Mouse (Mus musculus) bone marrow macrophage, adult 2 months (primary cell): ENCODE measurements around the gene Fank1. TPM values are rescaled to one million over a fixed set of nuclear protein-coding genes. Genes with fewer than 3 reads are reported as not detected.

Experiments
- H3K27ac ChIP-seq: 2 replicates; pipeline ENCODE4 v1.5.1; 2012; ENCODE audit warnings: low read depth, low read length; ENCODE audit not compliant: insufficient read depth
- H3K4me1 ChIP-seq: 2 replicates; pipeline ENCODE4 v1.6.1; 2012; ENCODE audit warnings: low read length; ENCODE audit not compliant: control insufficient read depth, insufficient read depth
- H3K4me3 ChIP-seq: 2 replicates; pipeline ENCODE4 v1.5.1; 2012; ENCODE audit warnings: mild to moderate bottlenecking, low read length, moderate library complexity; ENCODE audit not compliant: insufficient read depth
- CTCF ChIP-seq: IDR thresholded peaks from 2 replicates; pipeline ENCODE4 v1.5.1; 2012; ENCODE audit warnings: low read depth, mild to moderate bottlenecking, low read length, moderate library complexity
- POLR2A ChIP-seq: IDR thresholded peaks from 2 replicates; pipeline ENCODE4 v1.6.1; 2012; ENCODE audit warnings: mild to moderate bottlenecking, low read depth, low read length, borderline replicate concordance
- polyA plus RNA-seq: library from polyadenylated mRNA; stranded (reverse); fragments of >200 nt; gene quantifications from 2 replicates; pipeline ENCODE4 v1.2.4, GENCODE M21; 2012; ENCODE audit not compliant: missing spikeins, insufficient read depth, insufficient read length

Fank1 gene
- polyA plus RNA-seq, 1 experiment: not detected

DNA sequence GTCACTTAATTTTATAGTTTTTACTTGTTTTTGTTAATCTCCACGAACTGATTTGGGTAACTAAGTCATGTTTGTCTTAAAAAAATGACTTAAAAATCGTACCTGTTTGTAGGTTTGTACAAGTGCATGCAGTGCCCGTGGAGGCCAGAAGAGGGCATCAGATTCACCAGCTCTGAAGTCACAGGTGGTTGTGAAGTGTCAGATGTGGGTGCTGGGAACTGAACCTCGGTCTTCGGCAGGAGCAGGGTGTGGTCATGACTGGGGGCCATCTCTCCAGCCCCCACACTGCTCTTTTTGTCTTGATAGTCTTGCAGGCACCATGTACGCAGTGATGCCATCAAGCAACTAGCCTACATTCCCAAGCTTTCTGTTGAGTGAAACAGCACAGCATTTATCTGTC, 47.1 kb downstream of the Fank1 start:
- H3K27ac ChIP-seq: no peak overlapping the region
- H3K4me1 ChIP-seq: no peaks in the 10 kb centered on the region
- H3K4me3 ChIP-seq: no peak overlapping the region
- no peak for TF ChIP-seq POLR2A
- no peak for TF ChIP-seq CTCF

DNA sequence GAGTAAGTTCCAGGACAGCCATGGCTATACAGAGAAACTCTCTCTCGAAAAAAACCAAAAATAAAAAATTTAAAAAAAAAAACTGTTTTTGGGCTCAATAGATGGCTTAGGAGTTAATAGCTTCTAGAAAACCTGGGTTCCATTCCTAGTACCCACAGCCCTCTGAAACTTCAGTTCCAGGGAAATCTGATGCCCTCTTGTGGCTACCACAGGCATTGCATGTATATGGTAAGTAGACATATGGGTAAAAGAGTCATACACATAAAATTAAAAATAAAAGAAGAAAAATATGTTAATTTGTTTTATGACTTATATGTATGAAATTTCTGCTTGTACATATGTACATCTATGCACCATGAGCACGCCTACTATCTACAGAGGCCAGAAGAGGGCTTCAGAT, 47.9 kb downstream of the Fank1 start:
- TF ChIP-seq CTCF (no peak), POLR2A (no peak)
- H3K4me1 ChIP-seq: no peaks in the 10 kb centered on the region

DNA sequence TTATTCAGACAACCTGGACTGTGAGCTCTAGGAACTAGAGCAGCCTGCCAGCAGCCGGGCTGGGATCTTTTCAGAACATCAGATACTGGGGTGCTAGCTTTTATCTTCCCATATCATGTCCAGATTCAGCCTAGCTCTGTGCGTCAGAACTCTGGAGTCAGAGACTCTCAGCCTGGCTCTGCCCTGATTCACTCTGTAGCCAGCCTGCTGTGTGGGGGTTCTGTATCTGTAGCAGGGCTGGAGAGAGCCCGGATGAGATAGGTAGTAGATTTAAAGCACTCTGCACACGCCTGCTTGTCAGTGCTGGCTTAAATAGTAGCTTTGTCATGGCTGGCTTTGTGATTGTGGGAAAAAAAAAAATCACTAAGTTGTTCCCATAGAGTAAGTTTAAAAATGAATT, 51.9 kb downstream of the Fank1 start:
- no peak for TF ChIP-seq CTCF
- TF ChIP-seq POLR2A: no peak
- Histone ChIP-seq H3K4me1 (no peaks in the 10 kb centered on the region), H3K4me3 (no peak overlapping the region), H3K27ac (no peak overlapping the region)

More for the DNA sequence above, 47.9 kb downstream of the Fank1 start:
- Histone ChIP-seq H3K27ac (no peak overlapping the region), H3K4me3 (no peak overlapping the region)

DNA sequence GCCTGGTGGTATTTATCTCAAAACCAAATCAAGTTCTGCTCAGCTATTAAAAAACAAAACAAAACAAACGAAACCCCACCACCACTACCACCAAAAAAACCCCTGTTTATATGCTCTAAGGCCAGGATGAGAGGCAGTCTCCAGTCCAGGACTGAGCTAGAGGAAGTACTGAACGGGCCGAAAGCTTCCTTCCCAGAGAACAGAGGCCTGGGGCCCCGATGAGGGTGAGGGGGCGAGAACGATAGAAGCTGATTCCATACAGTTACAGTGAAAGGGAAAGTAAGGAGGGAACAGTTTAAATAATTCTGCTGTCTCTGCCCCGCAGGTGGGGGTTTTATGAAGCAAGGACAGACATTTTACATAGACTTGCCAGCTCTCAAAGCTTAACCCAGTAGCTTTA, 52.9 kb downstream of the Fank1 start:
- Histone ChIP-seq H3K4me3 (no peak overlapping the region), H3K27ac (no peak overlapping the region), H3K4me1 (no peaks in the 10 kb centered on the region)
- TF ChIP-seq POLR2A: no peak
- TF ChIP-seq CTCF: no peak

DNA sequence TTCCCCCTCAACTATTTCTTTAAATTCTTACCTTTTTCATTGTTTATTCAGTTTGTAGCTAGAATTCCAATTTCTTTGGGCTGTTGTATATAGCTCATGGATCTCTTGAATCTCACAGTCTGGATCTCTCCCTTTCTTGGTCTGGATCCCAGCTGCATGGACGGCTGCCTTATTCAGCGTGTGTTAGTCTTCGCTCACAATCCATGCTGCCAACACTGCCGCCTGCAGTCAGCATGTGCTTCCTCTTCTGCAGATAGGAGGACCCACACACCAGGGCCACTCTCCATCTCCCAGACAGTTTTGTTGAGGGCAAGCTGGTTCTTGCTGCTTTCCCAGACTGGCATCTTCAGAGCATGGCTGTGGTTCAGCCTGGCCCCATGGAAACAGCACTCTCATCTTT, 62.9 kb downstream of the Fank1 start:
- no peak overlapping the region for H3K27ac ChIP-seq
- no peak for TF ChIP-seq CTCF
- no peak for TF ChIP-seq POLR2A
- H3K4me1 ChIP-seq: no peaks in the 10 kb centered on the region
- no peak overlapping the region for H3K4me3 ChIP-seq

DNA sequence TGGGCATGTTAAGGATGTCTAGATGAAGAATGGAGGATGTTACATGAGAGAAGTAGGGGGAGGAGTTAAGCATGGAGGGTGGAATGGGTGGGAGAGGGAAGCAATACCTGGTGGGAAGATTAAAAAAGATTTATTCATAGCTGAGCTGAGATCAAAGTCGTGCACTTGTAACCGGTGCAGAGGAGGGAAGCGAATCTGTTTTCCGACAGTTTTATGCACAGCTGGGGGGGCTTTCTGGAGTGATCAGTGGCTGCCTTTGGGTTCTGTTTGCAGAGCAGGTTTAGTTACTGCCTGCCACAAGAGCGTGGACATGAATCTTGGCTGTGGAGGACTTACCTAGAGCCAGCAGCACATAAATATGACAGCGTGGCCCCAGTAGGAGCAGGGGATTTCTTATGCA, 65.4 kb downstream of the Fank1 start:
- TF ChIP-seq CTCF: no peak
- no peak for TF ChIP-seq POLR2A
- no peaks in the 10 kb centered on the region for H3K4me1 ChIP-seq
- no peak overlapping the region for H3K27ac ChIP-seq
- no peak overlapping the region for H3K4me3 ChIP-seq

DNA sequence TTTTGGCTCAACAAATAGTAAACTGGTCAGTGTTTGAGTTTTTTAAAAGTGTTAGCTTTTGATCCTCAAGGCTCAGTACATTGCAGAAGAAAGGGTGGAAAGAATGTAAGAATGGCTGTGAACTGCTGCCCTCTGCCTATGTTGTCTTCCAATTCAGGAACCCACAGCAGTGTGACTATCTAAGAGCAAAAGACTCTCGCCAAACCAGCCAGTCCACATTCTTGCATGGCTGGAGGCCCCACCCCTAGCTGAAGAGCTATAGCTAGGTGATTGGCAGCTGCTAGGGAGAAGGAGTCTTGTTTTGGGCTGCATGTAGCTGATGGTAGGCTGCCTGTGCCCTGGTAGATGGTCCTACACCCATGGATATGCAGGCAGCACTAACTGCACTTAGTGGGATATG, 70.5 kb downstream of the Fank1 start:
- no peak for TF ChIP-seq CTCF
- TF ChIP-seq POLR2A: no peak
- H3K4me1 ChIP-seq: no peaks in the 10 kb centered on the region
- H3K27ac ChIP-seq: no peak overlapping the region
- no peak overlapping the region for H3K4me3 ChIP-seq

DNA sequence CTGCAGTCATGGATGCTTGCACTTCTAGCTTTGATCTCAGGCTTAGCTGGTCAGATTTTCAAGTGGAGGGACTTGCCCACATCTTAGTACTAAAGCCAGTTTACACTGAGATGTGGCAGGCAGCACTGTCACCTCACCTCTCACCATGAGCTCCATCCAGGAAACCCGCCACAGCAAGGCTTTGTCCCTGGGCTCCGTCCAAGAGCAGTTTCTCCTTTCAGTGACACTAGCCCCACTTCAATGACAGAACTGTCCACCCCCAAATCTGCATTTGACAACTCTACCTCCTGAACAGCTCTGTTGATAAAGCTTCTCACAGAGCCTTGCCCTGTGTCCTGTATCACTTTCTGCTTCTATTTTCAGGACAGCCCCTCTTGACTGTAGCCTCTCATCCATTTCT, 71.5 kb downstream of the Fank1 start:
- Histone ChIP-seq H3K4me3 (no peak overlapping the region), H3K27ac (no peak overlapping the region), H3K4me1 (no peaks in the 10 kb centered on the region)
- TF ChIP-seq POLR2A (no peak), CTCF (no peak)

DNA sequence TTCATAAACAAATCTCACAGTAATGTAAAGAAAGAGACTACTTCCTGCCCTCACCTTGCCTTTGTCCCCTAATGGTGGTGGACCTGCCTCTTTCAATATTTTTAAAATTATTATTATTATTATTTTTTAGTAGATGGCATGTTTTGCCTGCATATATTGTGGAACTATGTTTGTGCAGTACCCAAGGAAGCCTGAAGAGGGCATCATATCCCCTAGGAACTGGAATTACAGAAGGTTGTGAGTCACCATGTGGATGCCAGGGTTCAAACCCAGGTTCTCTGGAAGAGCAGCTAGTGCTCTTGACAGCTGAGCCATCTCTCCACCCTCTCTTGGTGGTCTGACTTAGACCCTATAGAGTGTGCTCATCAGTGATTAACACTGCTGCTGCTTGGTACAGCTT, 74.1 kb downstream of the Fank1 start:
- Histone ChIP-seq H3K27ac (no peak overlapping the region), H3K4me1 (no peaks in the 10 kb centered on the region), H3K4me3 (no peak overlapping the region)
- TF ChIP-seq CTCF (no peak), POLR2A (no peak)

DNA sequence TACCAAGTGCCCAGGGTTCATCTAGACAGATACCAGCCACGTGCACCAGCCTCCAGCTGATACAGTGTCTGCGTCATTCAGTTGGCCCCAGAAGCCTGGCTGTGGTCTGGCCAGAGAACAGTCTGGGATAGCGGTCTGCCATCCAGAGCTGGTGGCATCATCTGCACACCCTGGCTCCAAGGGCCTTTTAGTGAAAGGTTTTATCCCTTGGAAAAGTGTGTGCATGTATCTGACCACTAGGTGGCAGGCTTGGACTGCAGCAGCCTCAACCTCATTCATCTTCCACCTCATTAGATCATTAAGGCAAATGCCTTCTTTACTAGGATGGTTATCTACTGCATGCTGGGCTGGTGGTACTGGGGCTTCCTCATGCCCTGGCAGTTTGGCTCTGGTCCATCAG, 79.6 kb downstream of the Fank1 start:
- Histone ChIP-seq H3K4me1 (no peaks in the 10 kb centered on the region), H3K4me3 (no peak overlapping the region), H3K27ac (no peak overlapping the region)
- TF ChIP-seq POLR2A: no peak
- peak; percentile 49 for TF ChIP-seq CTCF

DNA sequence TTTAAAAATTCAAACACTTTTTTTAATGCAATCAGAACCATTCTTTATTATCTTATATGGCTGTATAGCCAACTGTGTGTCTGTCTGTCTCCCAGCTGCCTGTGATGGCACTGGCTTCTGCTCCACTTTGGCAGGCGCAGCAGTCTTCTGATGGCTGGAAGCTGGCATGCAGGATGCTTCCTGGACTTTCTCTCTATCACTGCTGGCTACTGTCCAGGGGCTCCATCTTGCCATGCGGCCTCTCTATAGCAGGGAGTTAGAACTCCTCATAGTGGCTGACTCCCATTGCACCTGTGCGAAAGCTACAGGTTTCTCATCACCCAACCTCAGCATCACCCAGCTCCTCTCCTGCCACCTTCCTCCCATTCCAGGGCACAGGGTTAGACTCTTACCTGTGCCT, 81.8 kb downstream of the Fank1 start:
- Histone ChIP-seq H3K4me3 (no peak overlapping the region), H3K27ac (no peak overlapping the region), H3K4me1 (no peaks in the 10 kb centered on the region)
- TF ChIP-seq POLR2A (no peak), CTCF (no peak)

DNA sequence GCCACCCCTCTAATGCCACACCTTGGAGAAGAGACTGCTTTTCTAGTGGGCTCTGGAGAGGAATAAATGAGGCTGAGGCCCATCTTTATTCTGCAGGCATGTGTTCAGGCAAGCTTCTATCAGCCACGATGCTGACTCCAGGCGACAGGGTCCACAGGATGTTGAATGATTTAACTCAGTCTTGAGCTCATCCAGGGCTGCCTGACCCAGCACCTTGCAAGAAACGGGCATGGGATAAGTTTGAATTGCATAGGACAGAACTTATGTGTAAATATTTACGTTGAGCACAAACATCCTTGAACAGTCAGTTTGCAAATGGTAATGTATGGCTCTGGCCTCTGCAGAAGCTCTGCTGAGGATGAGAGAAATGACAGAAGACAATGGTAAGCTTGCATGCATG, 82.9 kb downstream of the Fank1 start:
- TF ChIP-seq CTCF (no peak), POLR2A (no peak)
- Histone ChIP-seq H3K4me1 (no peaks in the 10 kb centered on the region), H3K27ac (no peak overlapping the region), H3K4me3 (no peak overlapping the region)
